Mouse (Mus musculus): ENCODE results near the gene Spred2.

Gene Spred2

GRCm38 (mm10) chr11:19982779-19983178, 58.6 kb downstream of the Spred2 start:
- DNase-seq (ENCODE audit: low spot score in 2 of 2): no peak

DNA sequence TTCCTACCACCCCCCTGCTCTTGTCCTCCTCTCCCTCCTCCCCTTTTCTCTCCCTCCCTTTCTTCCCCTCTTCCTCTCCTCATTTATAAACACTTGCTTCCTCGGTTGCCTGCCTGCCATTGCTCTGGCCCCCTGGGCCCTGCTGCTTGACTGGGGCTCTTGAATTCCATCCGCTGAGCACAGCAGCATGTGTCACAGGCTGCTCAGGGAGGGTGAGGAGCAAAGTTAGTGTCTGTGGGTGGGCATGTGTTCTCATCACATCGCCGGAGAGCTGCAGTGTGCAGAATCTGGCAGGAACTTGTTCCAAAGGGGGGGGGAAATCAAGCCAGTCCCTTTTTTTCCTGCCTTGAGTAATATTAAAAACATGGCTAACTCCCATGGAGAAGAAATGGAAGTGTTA, 59.1 kb downstream of the Spred2 start:
- no peak for DNase-seq (ENCODE audit: low spot score in 2 of 2)

DNA sequence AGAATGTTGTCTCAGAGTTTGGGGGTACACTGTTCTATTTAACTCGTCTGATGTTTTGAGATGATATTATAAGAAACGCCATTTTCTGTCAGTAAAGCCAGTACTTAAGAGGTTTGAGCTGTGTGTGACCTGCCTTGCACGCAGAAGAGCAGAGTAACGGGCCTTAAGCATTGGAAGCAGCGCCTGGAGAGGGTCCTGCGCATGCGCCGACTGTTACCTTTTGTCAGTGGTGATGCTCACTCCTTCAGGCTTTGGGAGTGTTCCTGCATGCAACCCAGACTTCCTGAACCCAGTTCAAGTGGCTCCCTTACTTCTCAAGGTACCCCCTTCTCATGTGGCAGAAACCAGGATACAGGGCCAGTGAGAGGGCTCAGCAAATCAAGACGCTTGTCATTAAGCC, 59.9 kb downstream of the Spred2 start:
- no peak for DNase-seq (ENCODE audit: low spot score in 2 of 2)

- DNase-seq (ENCODE audit: low spot score in 2 of 2): no peak
Measured at GRCm38 (mm10) chr11:19985283-19985854, 61.2 kb downstream of the Spred2 start.

- DNase-seq (ENCODE audit: low spot score in 2 of 2): no peak
Measured at GRCm38 (mm10) chr11:19986443-19986861, 62.3 kb downstream of the Spred2 start.

GRCm38 (mm10) chr11:19986871-19987755, 62.9 kb downstream of the Spred2 start:
- DNase-seq (ENCODE audit: low spot score in 2 of 2): no peak

DNA sequence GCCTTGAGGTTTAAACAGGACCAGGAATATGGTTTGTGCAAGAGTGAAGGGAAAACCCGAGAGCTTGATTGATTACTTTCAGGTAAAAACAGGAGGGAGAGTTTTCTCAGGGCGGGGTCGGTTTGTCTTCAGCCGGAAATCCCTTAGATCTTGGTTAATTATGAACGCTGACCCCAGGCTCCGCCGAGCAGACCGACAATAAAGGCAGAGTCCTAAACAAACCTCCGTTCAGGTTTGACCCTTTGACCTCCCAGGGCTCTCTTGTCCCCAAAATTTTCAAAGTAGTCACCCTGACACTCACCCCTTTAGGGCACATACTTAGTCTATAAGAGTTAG, 63.5 kb downstream of the Spred2 start:
- DNase-seq (ENCODE audit: low spot score in 2 of 2): no peak

- DNase-seq (ENCODE audit: low spot score in 2 of 2): no peak
Measured at GRCm38 (mm10) chr11:19988224-19988623, 64.0 kb downstream of the Spred2 start.

- DNase-seq (ENCODE audit: low spot score in 2 of 2): no peak
Measured at GRCm38 (mm10) chr11:19988631-19989030, 64.5 kb downstream of the Spred2 start.

DNA sequence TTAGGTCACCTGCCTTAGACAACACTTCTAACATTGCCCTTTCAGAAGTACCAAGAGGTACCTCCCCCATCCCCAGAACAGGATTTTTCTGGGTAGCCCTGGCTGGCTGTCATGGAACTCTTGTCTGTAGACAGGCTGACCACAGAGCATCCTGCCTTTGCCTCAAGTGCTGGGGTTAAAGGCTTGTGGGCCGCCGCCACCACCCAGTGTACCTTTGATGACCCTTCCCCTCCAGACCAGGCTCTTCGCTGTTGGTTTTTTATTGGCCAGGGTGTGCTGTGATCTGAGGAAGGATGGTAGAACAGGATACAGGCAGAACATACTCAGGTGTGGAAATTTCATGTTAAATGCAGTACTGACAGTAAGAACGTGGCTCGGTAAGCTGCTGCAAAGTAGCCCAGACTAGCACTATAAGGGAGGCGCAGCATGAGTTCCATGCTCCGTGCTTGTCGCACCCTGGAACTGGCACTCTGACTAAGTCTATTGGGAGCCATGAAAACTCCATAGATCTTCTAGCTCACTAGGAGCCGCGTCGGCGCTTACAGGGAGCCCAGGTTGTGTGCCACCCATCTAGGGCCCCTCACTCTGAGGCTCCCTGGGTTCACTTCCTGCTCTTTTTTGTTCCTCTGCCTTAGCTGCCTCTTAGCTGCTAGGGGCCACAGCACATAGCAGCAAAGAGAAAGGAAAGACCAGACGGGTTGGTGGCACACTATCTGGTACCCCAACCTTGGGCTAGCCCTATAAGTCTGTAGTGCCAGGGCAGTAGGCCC, 65.2 kb downstream of the Spred2 start:
- DNase-seq (ENCODE audit: low spot score in 2 of 2): no peak

DNA sequence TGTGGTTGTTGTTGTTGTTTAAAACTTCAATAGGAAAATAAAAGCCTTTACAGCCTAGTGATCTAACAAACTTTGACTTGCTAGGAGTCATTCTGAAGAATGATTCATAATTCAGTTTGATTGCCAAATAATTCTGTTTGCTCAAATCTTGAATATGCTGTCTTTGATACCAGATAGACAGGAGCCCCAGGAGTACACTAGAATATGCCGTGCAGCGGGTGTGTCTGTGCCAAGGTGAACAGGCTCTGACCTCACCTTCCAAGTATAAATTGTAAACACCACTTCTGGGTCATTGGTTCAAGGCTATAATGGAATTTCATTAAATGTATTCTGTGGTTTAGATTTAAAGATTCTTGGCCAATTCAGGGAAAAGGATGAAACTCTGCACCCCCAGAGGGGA, 66.6 kb downstream of the Spred2 start:
- no peak for DNase-seq (ENCODE audit: low spot score in 2 of 2)

DNA sequence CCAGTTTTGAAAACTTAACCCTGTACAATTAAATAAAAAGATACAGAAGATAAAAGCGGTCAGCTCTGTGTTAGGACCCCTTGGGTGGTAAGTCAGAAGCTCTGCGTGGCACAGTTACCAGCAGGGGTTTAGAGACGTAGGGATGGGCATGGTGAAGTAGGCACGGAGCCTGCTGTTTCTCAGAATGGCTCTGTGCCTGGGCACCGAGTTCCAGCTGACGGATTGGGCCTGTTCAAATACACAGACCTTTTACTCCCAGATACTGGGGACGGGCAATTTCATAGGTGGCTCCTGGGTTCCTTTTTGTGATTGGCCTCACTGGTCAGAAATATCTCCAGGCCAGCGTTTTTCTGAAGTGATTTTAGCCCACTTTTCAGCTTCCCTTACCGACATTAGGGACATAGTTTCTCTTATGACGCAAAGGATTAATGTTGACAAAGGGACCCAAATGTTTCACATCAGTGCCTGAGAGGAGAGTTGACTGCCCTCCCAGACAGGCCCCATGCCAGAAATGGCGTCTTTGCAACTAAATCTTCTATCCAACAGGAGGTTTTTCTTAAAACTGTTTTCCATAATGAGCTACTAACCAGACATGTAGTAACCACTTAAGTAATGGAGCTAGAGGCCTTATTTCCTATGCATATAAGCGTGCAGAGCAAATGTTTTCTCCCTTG, 67.3 kb downstream of the Spred2 start:
- no peak for DNase-seq (ENCODE audit: low spot score in 2 of 2)

- DNase-seq (ENCODE audit: low spot score in 2 of 2): no peak
Measured at GRCm38 (mm10) chr11:19992341-19993281, 68.4 kb downstream of the Spred2 start.

GRCm38 (mm10) chr11:19993753-19994152, 69.6 kb downstream of the Spred2 start:
- no peak for DNase-seq (ENCODE audit: low spot score in 2 of 2)

DNA sequence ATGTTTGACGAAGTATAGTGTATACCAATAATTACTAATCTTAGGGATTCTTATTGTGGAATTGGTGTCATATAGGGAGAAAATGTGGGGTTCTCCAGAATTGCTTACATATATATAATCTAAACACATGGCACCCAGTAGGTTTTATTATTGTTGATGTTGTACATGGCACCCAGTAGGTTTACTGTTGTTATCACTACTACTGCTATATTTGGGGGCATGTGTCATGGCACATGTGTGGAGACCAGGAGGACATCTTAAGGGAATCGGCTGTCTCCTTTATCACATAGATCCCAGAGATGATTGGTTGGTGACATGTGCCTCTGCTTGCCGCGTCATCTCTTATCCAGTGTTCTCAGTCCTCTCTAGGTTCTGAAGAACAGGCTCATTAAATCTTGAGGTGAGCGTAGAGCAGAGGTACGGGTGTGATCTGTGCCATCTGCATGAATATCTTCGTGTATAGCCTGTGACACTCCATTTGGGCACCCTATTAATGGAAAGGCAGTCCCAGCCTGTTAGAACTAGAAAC, 70.2 kb downstream of the Spred2 start:
- DNase-seq (ENCODE audit: low spot score in 2 of 2): no peak

- DNase-seq (ENCODE audit: low spot score in 2 of 2): no peak
Measured at GRCm38 (mm10) chr11:19997940-19998339, 73.8 kb downstream of the Spred2 start.

DNA sequence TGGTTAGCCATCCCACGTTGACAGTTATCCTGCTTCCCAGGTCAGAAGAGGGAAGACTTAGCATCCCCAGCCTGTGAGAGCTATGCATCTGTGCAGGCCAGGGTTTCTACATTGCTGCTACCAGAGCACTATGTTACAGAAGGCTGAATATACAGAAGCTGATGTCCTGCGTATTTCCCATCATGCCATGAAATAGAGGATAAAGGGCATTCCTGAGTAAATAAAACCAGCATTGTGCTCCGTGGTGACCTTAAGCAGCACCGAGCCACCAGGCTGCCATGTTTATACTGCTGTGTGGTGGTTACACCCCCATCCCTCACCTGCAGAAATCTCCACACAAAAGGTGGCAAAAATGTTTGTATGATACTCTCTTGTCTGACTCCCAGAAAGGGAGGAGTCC, 78.7 kb downstream of the Spred2 start:
- DNase-seq (ENCODE audit: low spot score in 2 of 2): no peak

GRCm38 (mm10) chr11:20007701-20008100, 83.5 kb downstream of the Spred2 start:
- no peak for DNase-seq (ENCODE audit: low spot score in 2 of 2)

GRCm38 (mm10) chr11:20011210-20011978, 87.2 kb downstream of the Spred2 start:
- DNase-seq (ENCODE audit: low spot score in 2 of 2): no peak

DNA sequence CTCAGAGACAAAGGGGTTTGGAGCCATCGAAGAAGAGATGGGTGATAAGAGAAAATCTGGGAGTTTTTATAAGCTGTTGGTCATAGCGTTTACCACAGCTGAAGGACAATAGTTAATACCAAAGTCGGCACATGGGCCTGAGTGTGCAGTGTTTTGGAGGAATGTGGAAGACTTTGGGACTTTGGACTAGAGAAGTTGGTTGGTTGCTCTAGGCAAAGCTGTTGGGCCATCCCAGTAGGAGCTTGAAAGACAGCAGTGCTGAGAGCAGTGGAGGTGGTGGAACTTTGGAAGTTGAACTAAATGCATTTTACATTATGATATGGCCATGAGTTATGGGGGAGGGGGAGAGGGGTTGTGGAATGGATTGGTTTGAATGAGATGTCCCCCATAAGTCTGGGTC, 89.2 kb downstream of the Spred2 start:
- no peak for DNase-seq (ENCODE audit: low spot score in 2 of 2)
